Mouse (Mus musculus) small intestine, adult 2 months (tissue): ENCODE results near the gene Tmod4. TPM values are rescaled to one million over a fixed set of nuclear protein-coding genes. Genes with fewer than 3 reads are reported as not detected.

Experiments
- H3K27ac ChIP-seq: fragments of 200-500 bp; 2 replicates; pipeline ENCODE4 v1.5.1; 2012; ENCODE audit warnings: low read depth, low read length, control low read depth, inconsistent platforms; ENCODE audit not compliant: insufficient read depth
- H3K27me3 ChIP-seq: fragments of 200-500 bp; 2 replicates; pipeline ENCODE4 v1.6.1; 2012; ENCODE audit warnings: mild to moderate bottlenecking, moderate library complexity, low read length, inconsistent platforms; ENCODE audit not compliant: control insufficient read depth, insufficient read depth
- H3K36me3 ChIP-seq: fragments of 200-500 bp; 2 replicates; pipeline ENCODE4 v1.6.1; 2012; ENCODE audit warnings: mild to moderate bottlenecking, low read length, control low read depth, inconsistent platforms; ENCODE audit not compliant: control insufficient read depth, insufficient read depth
- H3K4me1 ChIP-seq: fragments of 200-500 bp; 2 replicates; pipeline ENCODE4 v1.6.1; 2012; ENCODE audit warnings: low read length, inconsistent platforms, mixed read lengths; ENCODE audit not compliant: control insufficient read depth, insufficient read depth, insufficient read length
- H3K4me3 ChIP-seq: fragments of 200-500 bp; 2 replicates; pipeline ENCODE4 v1.5.1; 2012; ENCODE audit warnings: low read depth, mild to moderate bottlenecking, control low read depth, inconsistent platforms, low read length, moderate library complexity
- CTCF ChIP-seq: fragments of 200-500 bp; IDR thresholded peaks from 2 replicates; pipeline ENCODE4 v1.5.1; 2012; ENCODE audit warnings: low read depth, mild to moderate bottlenecking, control low read depth, inconsistent platforms, low read length, moderate library complexity, mixed read lengths; ENCODE audit not compliant: insufficient replicate concordance, insufficient read length; ENCODE audit errors: extremely low read depth
- POLR2A ChIP-seq: fragments of 200-500 bp; IDR thresholded peaks from 2 replicates; pipeline ENCODE4 v1.6.1; 2012; ENCODE audit warnings: low read depth, mild to moderate bottlenecking, control low read depth, inconsistent platforms, low read length, moderate library complexity
- WGBS: fragments of 180-500 bp; shearing (Covaris S2); methylation state at CpG from one replicate; pipeline ENCODE4 v1.1.7; 2018; 5-methylcytosine and 5-hydroxymethylcytosine counted together
- polyA plus RNA-seq: library from polyadenylated mRNA; depleted of rRNA; stranded (reverse); fragments of >200 nt; gene quantifications from 2 replicates; pipeline ENCODE4 v1.2.3, GENCODE M21; 2012; rRNA removed

Tmod4 gene
- polyA plus RNA-seq, 1 experiment = 0.84 TPM

DNA sequence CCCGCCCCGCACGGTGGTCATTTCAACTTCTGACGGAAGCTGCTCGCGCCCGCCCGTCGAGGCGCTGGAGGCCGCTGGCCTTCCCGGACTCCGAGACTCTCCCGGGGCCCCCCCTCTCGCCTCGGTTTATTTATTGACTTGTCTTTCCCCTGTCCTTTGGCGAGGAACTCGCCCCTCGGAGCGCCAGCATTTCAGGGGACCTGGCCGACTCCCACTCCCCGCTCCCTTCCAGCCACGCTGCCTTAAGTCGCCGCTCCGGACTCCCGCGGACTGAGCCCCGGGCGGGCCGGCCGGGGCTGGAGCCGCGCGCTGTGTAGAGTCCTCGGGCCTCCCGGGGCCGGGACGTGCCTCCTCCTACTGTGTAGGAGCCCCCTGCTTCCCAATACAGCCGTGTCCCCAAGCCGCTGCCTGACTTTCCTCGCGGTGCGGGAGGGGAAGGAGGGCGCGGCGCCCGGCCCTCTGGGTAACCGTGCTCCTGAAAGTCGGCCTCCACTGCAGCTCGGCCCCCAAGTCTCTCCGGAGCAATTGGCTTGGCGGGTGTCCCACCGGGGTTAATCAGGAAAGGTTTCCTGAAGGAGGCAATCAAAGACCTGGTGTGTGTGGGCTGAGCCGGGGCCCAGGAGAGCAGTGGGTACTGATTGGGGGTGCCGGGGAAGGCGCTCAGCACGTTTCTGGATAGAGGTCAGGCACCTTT is 49.1 kb downstream of the Tmod4 start:
- WGBS = 20% methylated on average over 58 of the region's 58 CpGs

DNA sequence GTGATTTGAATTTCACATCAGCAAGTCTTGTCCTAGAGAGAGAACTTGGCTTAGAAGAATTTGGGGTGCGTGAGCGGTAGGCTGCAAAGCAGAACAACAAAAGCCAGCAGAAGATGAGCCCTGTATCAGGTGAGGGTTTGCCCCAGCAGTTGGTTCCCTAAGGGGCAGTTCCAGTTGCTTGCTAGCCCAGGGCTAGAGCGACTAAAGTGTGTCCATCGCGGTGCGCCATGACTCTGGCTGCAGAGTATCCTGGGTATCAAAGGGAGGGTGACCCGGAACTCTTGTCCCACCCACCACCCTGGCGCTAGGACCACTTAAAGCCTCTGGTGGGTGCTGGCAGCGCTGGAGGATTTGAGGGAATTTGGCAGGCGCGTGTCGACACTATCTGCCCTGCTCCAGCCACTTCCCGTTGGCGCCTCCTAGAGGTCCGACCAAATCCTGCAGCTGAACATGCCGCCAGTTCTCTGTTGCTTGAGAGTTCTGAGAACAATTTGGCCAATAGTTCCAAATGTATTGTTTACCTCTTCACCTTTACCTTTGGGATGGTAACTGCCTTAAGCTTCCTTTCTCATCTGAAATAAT is 49.8 kb downstream of the Tmod4 start:
- H3K4me3 ChIP-seq = peak overlapping the region; percentile 50
- 15% methylated on average over 16 of the region's 16 CpGs for WGBS

More for the DNA sequence above, 49.1 kb downstream of the Tmod4 start:
- peaks cover 25% of the 10 kb centered on the region for H3K27me3 ChIP-seq
- H3K4me1 ChIP-seq = peaks cover 3% of the 10 kb centered on the region
- H3K36me3 ChIP-seq = no peaks in the 10 kb centered on the region
- TF ChIP-seq CTCF (no peak), POLR2A (no peak)
- H3K27ac ChIP-seq = no peak overlapping the region
- peak overlapping the region; percentile 50 for H3K4me3 ChIP-seq

DNA sequence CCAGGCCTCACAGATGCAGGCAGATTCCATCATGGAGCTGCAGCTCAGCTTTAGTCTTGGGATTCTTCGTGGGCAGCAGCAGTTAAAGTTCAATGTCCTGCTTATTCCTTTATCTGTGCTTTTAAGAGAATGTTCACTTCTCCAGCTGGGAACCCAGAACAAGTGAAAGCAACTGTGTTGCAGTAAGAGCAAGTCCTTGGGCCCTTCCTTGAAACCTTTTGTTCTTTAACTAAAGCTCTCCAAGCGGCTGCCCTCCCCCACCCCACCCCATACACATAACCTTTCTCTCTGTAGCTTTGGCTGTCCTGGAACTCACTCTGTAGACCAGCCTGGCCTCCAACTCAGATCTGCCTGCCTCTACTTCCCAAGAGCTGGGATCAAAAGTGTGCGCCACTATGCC is 52.2 kb downstream of the Tmod4 start:
- H3K4me1 ChIP-seq = peaks cover 3% of the 10 kb centered on the region
- no peaks in the 10 kb centered on the region for H3K36me3 ChIP-seq
- TF ChIP-seq POLR2A (no peak), CTCF (no peak)
- H3K27me3 ChIP-seq = peaks cover 25% of the 10 kb centered on the region
- H3K4me3 ChIP-seq = no peak overlapping the region
- no peak overlapping the region for H3K27ac ChIP-seq
- WGBS = 73% methylated on average over 3 of the region's 3 CpGs

More for the DNA sequence above, 49.8 kb downstream of the Tmod4 start:
- no peak overlapping the region for H3K27ac ChIP-seq
- TF ChIP-seq CTCF (peak; percentile 82), POLR2A (no peak)
- no peaks in the 10 kb centered on the region for H3K36me3 ChIP-seq
- peaks cover 3% of the 10 kb centered on the region for H3K4me1 ChIP-seq
- H3K27me3 ChIP-seq = peaks cover 25% of the 10 kb centered on the region

DNA sequence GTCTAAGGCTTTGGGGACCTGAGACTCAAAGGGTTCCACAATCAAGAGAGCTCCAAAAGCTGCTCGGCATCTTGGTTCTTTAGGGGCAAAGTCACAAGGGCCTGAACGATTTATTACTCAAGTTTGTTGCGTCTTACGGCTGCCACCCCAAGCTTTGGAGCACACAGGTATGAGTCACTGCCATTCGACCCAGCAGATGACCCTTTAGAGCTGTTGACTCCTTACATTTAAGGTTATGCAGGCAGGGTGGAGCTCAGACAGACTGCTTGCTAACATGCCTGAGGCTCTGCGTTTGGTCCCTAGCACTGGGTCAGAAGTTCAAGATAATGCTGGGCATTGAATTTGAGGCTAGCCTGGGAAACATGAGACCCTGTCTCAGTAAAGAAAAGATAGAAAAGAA is 53.3 kb downstream of the Tmod4 start:
- Histone ChIP-seq H3K27me3 (peaks cover 16% of the 10 kb centered on the region), H3K36me3 (peaks cover 2% of the 10 kb centered on the region), H3K4me1 (peaks cover 3% of the 10 kb centered on the region), H3K4me3 (no peak overlapping the region), H3K27ac (no peak overlapping the region)
- no peak for TF ChIP-seq CTCF
- no peak for TF ChIP-seq POLR2A
- 25% methylated on average over 6 of the region's 6 CpGs for WGBS

Other genes starting within 250 kb of the Tmod4 start
- gene Psmb4, start 237.5 kb upstream of the Tmod4 start, polyA plus RNA-seq = 98.8 and 173 TPM in 2 replicates
- gene Selenbp1, start 191.4 kb upstream of the Tmod4 start, polyA plus RNA-seq = 30.5 and 50.4 TPM in 2 replicates
- gene Rfx5, start 170.4 kb upstream of the Tmod4 start, polyA plus RNA-seq = 5.5 and 5.7 TPM in 2 replicates
- gene Pi4kb, start 149.7 kb upstream of the Tmod4 start, polyA plus RNA-seq = 14.2 and 20.9 TPM in 2 replicates
- 9.1 and 17.1 TPM in 2 replicates for gene Zfp687, start 109.0 kb upstream of the Tmod4 start, polyA plus RNA-seq
- 81.7 and 131 TPM in 2 replicates for gene Psmd4, start 81.9 kb upstream of the Tmod4 start, polyA plus RNA-seq
- 6.7 and 14.9 TPM in 2 replicates for gene Pip5k1a, start 17.5 kb upstream of the Tmod4 start, polyA plus RNA-seq
- gene Vps72, start 13.5 kb upstream of the Tmod4 start, polyA plus RNA-seq = 27.4 and 63.8 TPM in 2 replicates
- gene Scnm1, start 9.5 kb downstream of the Tmod4 start, polyA plus RNA-seq = 15.3 and 34.3 TPM in 2 replicates
- gene Lysmd1, start 9.6 kb downstream of the Tmod4 start, polyA plus RNA-seq = 1.8 and 5.0 TPM in 2 replicates
- gene Tnfaip8l2, start 17.9 kb downstream of the Tmod4 start, polyA plus RNA-seq = 8.6 and 52.3 TPM in 2 replicates
- gene Sema6c, start 36.0 kb downstream of the Tmod4 start, polyA plus RNA-seq = 2.1 and 4.6 TPM in 2 replicates
- 2.9 and 7.4 TPM in 2 replicates for gene Gabpb2, start 93.4 kb downstream of the Tmod4 start, polyA plus RNA-seq
- 26.1 and 41.6 TPM in 2 replicates for gene Cdc42se1, start 104.3 kb downstream of the Tmod4 start, polyA plus RNA-seq
- gene Mllt11, start 107.7 kb downstream of the Tmod4 start, polyA plus RNA-seq = 13.1 and 14.0 TPM in 2 replicates
- 0.13 and 0.18 TPM in 2 replicates for gene Gm128, start 117.1 kb downstream of the Tmod4 start, polyA plus RNA-seq
- gene Bnipl, start 126.7 kb downstream of the Tmod4 start, polyA plus RNA-seq = 0.16 and 0.58 TPM in 2 replicates
- gene Mindy1, start 156.9 kb downstream of the Tmod4 start, polyA plus RNA-seq = 58.5 and 89.2 TPM in 2 replicates
- 4.4 and 11.5 TPM in 2 replicates for gene Prune1, start 157.6 kb downstream of the Tmod4 start, polyA plus RNA-seq
- 0.52 and 0.65 TPM in 2 replicates for gene Anxa9, start 182.7 kb downstream of the Tmod4 start, polyA plus RNA-seq
- 51.3 and 84.0 TPM in 2 replicates for gene Cers2, start 190.3 kb downstream of the Tmod4 start, polyA plus RNA-seq
- 3.3 and 5.3 TPM in 2 replicates for gene Setdb1, start 232.7 kb downstream of the Tmod4 start, polyA plus RNA-seq